In the genomic region with DNA sequence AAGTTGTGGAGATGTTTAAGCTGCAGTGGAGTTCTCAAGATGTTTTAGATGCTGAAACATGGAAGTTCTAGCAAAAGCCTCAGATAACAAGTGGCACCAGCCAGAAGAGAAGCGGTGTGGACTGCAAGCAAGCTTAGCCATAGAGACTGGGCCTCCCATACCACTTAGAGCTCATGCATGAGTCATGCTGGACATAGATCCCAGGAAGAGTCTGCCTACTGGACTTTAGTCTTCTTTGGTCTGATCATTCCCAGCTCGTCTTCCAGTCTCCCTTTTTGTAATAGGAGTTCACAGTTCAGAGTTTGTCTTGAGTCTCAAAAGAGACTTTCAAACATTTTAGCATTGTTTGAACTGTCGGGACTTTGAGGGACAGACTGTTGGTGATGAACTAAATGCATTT, we compare ENCODE assay signal across 13 mouse cellular contexts.
"Had no signal": no experiment of that assay in that cellular context is flagged by ENCODE, and none has a peak within 500 bp of the region (broad histone marks: within the 10 kb centered on the region; RNA-seq: fewer than 3 reads in every experiment).

No protein-coding gene starts in this region.

- H3K36me3 ChIP-seq: limb, embryonic 15.5 days; liver, embryonic 13.5 days had no signal

- ATAC-seq: hindbrain, postnatal 0 days; inflammation-experienced regulatory T-cells, adult 6 months had no signal

- H3K27me3 ChIP-seq: limb, embryonic 15.5 days; liver, embryonic 13.5 days had no signal

- H3K4me3 ChIP-seq: limb, embryonic 15.5 days; liver, embryonic 13.5 days had no signal

- H3K27ac ChIP-seq: hindbrain, embryonic 14.5 days; hindbrain, postnatal 0 days; limb, embryonic 15.5 days; liver, embryonic 13.5 days had no signal

- DNase-seq: kidney, postnatal 14 days; liver, embryonic 13.5 days; lung, adult 2 months; lung, postnatal 14 days; lung, postnatal 4 days; midbrain, embryonic 14.5 days; thymus, adult 18-20 months; thymus, postnatal 36 days had no signal

- H3K4me1 ChIP-seq: limb, embryonic 15.5 days had no signal

- H3K4me2 ChIP-seq: hindbrain, embryonic 14.5 days; limb, embryonic 15.5 days; liver, embryonic 13.5 days; midbrain, embryonic 11.5 days had no signal

- H3K9me3 ChIP-seq: limb, embryonic 15.5 days; liver, embryonic 13.5 days had no signal

- H3K9ac ChIP-seq: hindbrain, embryonic 14.5 days; limb, embryonic 15.5 days; liver, embryonic 13.5 days had no signal
